Mouse (Mus musculus): ENCODE measurements at regions not wholly inside any gene's neighbourhood (a gene's known extent, or its start where the extent isn't known, plus 50 kb on each side); places are given as distances from the start of the nearest gene placed in this dataset.

- no peak for TF ChIP-seq CTCF (IDR thresholded peaks at IDR 0.05; ENCODE audit: insufficient read depth, low read depth, low read length)
- TF ChIP-seq POLR2A (IDR thresholded peaks at IDR 0.05; ENCODE audit: insufficient read depth, low read depth, low read length): no peak
- H3K27ac ChIP-seq (ENCODE audit: insufficient read depth, low read depth, low read length): no peak overlapping the region
- WGBS: 93% methylated on average over 1 of the region's 1 CpGs
Observed at GRCm38 (mm10) chr13:54301110-54301509, 70.0 kb upstream of the Cplx2 start.

GRCm38 (mm10) chr13:54301677-54302076, 69.5 kb upstream of the Cplx2 start:
- no peak overlapping the region for H3K27ac ChIP-seq (ENCODE audit: insufficient read depth, low read depth, low read length)
- WGBS: 50% methylated on average over 6 of the region's 6 CpGs
- peaks cover 5% of the 10 kb centered on the region; the same call in 1 of the 2 replicates for H3K4me1 ChIP-seq (ENCODE audit: control insufficient read depth, insufficient read depth, low read length)
- no peak for TF ChIP-seq POLR2A (IDR thresholded peaks at IDR 0.05; ENCODE audit: insufficient read depth, low read depth, low read length)
- TF ChIP-seq CTCF (IDR thresholded peaks at IDR 0.05; ENCODE audit: insufficient read depth, low read depth, low read length): no peak
- H3K4me3 ChIP-seq (ENCODE audit: insufficient read depth, low read depth, low read length): no peak overlapping the region

More at GRCm38 (mm10) chr13:54301110-54301509, 70.0 kb upstream of the Cplx2 start:
- Histone ChIP-seq H3K4me1 (ENCODE audit: control insufficient read depth, insufficient read depth, low read length) (peaks cover 5% of the 10 kb centered on the region; the same call in 1 of the 2 replicates), H3K4me3 (ENCODE audit: insufficient read depth, low read depth, low read length) (no peak overlapping the region)

GRCm38 (mm10) chr13:54302351-54303070, 68.6 kb upstream of the Cplx2 start:
- H3K27ac ChIP-seq (ENCODE audit: insufficient read depth, low read depth, low read length): peak overlapping the region; percentile 85
- WGBS: 2% methylated on average over 46 of the region's 58 CpGs
- TF ChIP-seq CTCF (IDR thresholded peaks at IDR 0.05; ENCODE audit: insufficient read depth, low read depth, low read length) (no peak), POLR2A (IDR thresholded peaks at IDR 0.05; ENCODE audit: insufficient read depth, low read depth, low read length) (no peak)

GRCm38 (mm10) chr13:54303071-54303924, 67.9 kb upstream of the Cplx2 start:
- H3K4me1 ChIP-seq (ENCODE audit: control insufficient read depth, insufficient read depth, low read length): peaks cover 14% of the 10 kb centered on the region; the same call in 1 of the 2 replicates
- WGBS: 1% methylated on average over 54 of the region's 54 CpGs
- H3K27ac ChIP-seq (ENCODE audit: insufficient read depth, low read depth, low read length): peak overlapping the region; percentile 85
- peak overlapping the region; percentile 73 for H3K4me3 ChIP-seq (ENCODE audit: insufficient read depth, low read depth, low read length)
- TF ChIP-seq CTCF (IDR thresholded peaks at IDR 0.05; ENCODE audit: insufficient read depth, low read depth, low read length) (no peak; the same call in 1 of the 2 replicates), POLR2A (IDR thresholded peaks at IDR 0.05; ENCODE audit: insufficient read depth, low read depth, low read length) (no peak; the same call in 1 of the 2 replicates)

More at GRCm38 (mm10) chr13:54302351-54303070, 68.6 kb upstream of the Cplx2 start:
- peaks cover 9% of the 10 kb centered on the region; the same call in 1 of the 2 replicates for H3K4me1 ChIP-seq (ENCODE audit: control insufficient read depth, insufficient read depth, low read length)
- peak overlapping the region; percentile 73 for H3K4me3 ChIP-seq (ENCODE audit: insufficient read depth, low read depth, low read length)

GRCm38 (mm10) chr13:54304251-54304650, 66.9 kb upstream of the Cplx2 start:
- no peak for TF ChIP-seq POLR2A (IDR thresholded peaks at IDR 0.05; ENCODE audit: insufficient read depth, low read depth, low read length)
- TF ChIP-seq CTCF (IDR thresholded peaks at IDR 0.05; ENCODE audit: insufficient read depth, low read depth, low read length): no peak
- Histone ChIP-seq H3K4me1 (ENCODE audit: control insufficient read depth, insufficient read depth, low read length) (peaks cover 14% of the 10 kb centered on the region), H3K4me3 (ENCODE audit: insufficient read depth, low read depth, low read length) (no peak overlapping the region), H3K27ac (ENCODE audit: insufficient read depth, low read depth, low read length) (no peak overlapping the region)
- 62% methylated on average over 5 of the region's 5 CpGs for WGBS

DNA sequence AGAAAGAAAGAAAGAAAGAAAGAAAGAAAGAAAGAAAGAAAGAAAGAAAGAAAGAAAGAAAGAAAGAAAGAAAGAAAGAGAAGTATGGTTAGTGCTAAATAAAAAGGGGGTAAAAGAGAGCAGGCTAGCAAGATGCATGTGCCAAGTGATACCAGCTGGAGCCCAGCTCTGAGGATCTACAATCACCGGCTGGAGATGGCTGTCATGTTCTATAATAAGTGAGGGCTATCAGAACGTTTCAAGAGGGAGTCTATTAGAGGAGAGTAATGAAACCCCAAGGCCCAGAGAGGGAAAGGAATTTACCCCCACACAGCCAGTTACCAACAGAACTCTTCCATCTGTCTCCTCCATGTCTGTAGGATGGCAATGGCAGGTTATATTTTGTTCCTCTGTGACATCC, 62.6 kb upstream of the Cplx2 start:
- no peak for TF ChIP-seq POLR2A (IDR thresholded peaks at IDR 0.05; ENCODE audit: insufficient read depth, low read depth, low read length)
- no peak for TF ChIP-seq CTCF (IDR thresholded peaks at IDR 0.05; ENCODE audit: insufficient read depth, low read depth, low read length)
- Histone ChIP-seq H3K4me3 (ENCODE audit: insufficient read depth, low read depth, low read length) (no peak overlapping the region), H3K4me1 (ENCODE audit: control insufficient read depth, insufficient read depth, low read length) (peaks cover 36% of the 10 kb centered on the region), H3K27ac (ENCODE audit: insufficient read depth, low read depth, low read length) (no peak overlapping the region)
- WGBS: 47% methylated on average over 2 of the region's 2 CpGs

DNA sequence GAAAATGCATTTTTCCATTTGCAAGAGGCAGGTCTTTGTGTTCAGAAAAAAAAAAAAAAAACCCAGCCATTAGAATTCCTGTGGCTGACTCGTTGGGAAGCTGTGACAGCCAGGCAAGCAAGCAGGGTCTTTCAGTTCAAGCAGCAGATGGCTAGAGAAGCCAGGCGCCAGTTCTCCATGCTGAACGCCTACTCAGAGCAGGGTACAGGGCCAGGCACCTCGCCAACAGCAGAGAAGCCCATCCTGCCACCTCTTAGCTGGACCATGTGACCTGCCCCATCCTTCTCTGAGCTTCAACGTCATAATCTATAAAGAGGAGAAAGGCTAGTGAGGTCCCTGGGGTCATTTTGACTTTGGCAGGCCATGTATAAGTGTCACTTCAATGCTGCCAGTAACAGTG, 61.8 kb upstream of the Cplx2 start:
- H3K27ac ChIP-seq (ENCODE audit: insufficient read depth, low read depth, low read length): no peak overlapping the region
- peaks cover 36% of the 10 kb centered on the region for H3K4me1 ChIP-seq (ENCODE audit: control insufficient read depth, insufficient read depth, low read length)
- no peak overlapping the region for H3K4me3 ChIP-seq (ENCODE audit: insufficient read depth, low read depth, low read length)
- TF ChIP-seq POLR2A (IDR thresholded peaks at IDR 0.05; ENCODE audit: insufficient read depth, low read depth, low read length) (no peak), CTCF (IDR thresholded peaks at IDR 0.05; ENCODE audit: insufficient read depth, low read depth, low read length) (no peak)
- 37% methylated on average over 5 of the region's 5 CpGs for WGBS

DNA sequence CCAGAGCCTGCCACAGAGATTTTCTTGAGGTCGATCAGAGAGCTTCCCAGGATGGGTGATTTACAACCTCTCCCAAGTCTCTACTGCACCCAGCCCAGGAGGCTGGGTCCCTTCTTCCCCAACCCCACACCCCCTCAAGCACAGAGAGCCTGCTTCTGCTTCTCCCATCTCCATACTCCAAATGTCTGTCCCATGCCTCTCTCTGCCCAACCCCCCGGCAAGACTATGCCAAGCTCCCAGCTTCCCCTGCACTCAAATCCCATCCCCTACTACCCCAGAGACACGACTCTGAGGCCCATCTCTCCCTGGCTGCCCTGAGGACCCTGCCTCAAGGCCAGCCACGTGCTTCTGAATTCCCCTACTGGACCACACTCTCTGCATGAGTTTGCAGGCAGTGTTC, 61.0 kb upstream of the Cplx2 start:
- Histone ChIP-seq H3K4me1 (ENCODE audit: control insufficient read depth, insufficient read depth, low read length) (peaks cover 36% of the 10 kb centered on the region), H3K27ac (ENCODE audit: insufficient read depth, low read depth, low read length) (no peak overlapping the region), H3K4me3 (ENCODE audit: insufficient read depth, low read depth, low read length) (no peak overlapping the region)
- TF ChIP-seq POLR2A (IDR thresholded peaks at IDR 0.05; ENCODE audit: insufficient read depth, low read depth, low read length): no peak
- TF ChIP-seq CTCF (IDR thresholded peaks at IDR 0.05; ENCODE audit: insufficient read depth, low read depth, low read length): no peak
- WGBS: 79% methylated on average over 4 of the region's 4 CpGs

All from olfactory bulb, adult 2 months (tissue).